Mouse (Mus musculus) heart, adult 2 months (tissue): Measurements from ENCODE around the gene Olfr1274-ps.
"Not testable (repeated sequence)": the region's sequence is repeated elsewhere in the genome, so short reads cannot be mapped to it uniquely, and the experiment has no call there.

Source experiments
- CTCF ChIP-seq: fragments of 200-600 bp; IDR thresholded peaks from 2 replicates; pipeline ENCODE4 v1.8.1; 2022; ENCODE audit warnings: antibody characterized with exemption, mild to moderate bottlenecking, moderate library complexity
- EP300 ChIP-seq: fragments of 200-500 bp; IDR thresholded peaks from 2 replicates; pipeline ENCODE4 v1.6.1; 2011; ENCODE audit warnings: low read depth, low read length, control low read depth; ENCODE audit not compliant: insufficient read depth
- POLR2A ChIP-seq: fragments of 200-500 bp; IDR thresholded peaks from 2 replicates; pipeline ENCODE4 v1.6.1; 2011; ENCODE audit warnings: mild to moderate bottlenecking, low read depth, low read length, control low read depth; ENCODE audit not compliant: insufficient read depth

- not testable (repeated sequence) for TF ChIP-seq CTCF, EP300, POLR2A
Observed at GRCm38 (mm10) chr2:90429782-90430181, 31.3 kb downstream of the Olfr1274-ps start.
